Mouse (Mus musculus): ENCODE results near the gene Gstm5.

GRCm38 (mm10) chr3:107849693-107850031 lies 46.0 kb upstream of the Gstm5 start:
- no peak for TF ChIP-seq POLR2A (IDR thresholded peaks at IDR 0.05; ENCODE audit: control insufficient read depth, low read depth, low read length)
- TF ChIP-seq CTCF (IDR thresholded peaks at IDR 0.05; ENCODE audit: control insufficient read depth, insufficient read depth, insufficient replicate concordance, low read depth, low read length) = no peak

Measured in testis, adult 2 months (tissue).